Mouse (Mus musculus) right cerebral cortex, postnatal 14 days (tissue): ENCODE results near the gene Rbfox3.
"Not testable (repeated sequence)": the region's sequence is repeated elsewhere in the genome, so short reads cannot be mapped to it uniquely, and the experiment has no call there.

Experiments used
- DNase-seq: peaks from one replicate; pipeline ENCODE4 v3.0.0; 2022

The Rbfox3 gene

GRCm38 (mm10) chr11:118811404-118811803, 100.0 kb downstream of the Rbfox3 start:
- no peak for DNase-seq

- no peak for DNase-seq
These were observed 103.9 kb downstream of the Rbfox3 start for GRCm38 (mm10) chr11:118807511-118807910.

GRCm38 (mm10) chr11:118794856-118795602, 116.4 kb downstream of the Rbfox3 start:
- peak; percentile 45 for DNase-seq

- peak; percentile 74 for DNase-seq
These were observed 117.8 kb downstream of the Rbfox3 start for GRCm38 (mm10) chr11:118793639-118794021.

- DNase-seq: no peak
These were observed 118.3 kb downstream of the Rbfox3 start for GRCm38 (mm10) chr11:118792916-118793638.

- peak; percentile 46 for DNase-seq
These were observed 119.1 kb downstream of the Rbfox3 start for GRCm38 (mm10) chr11:118792163-118792915.

- no peak for DNase-seq
These were observed 120.0 kb downstream of the Rbfox3 start for GRCm38 (mm10) chr11:118791391-118791790.

GRCm38 (mm10) chr11:118788091-118788490, 123.3 kb downstream of the Rbfox3 start:
- DNase-seq: no peak

- no peak for DNase-seq
These were observed 128.7 kb downstream of the Rbfox3 start for GRCm38 (mm10) chr11:118782677-118783076.

GRCm38 (mm10) chr11:118775753-118776152, 135.6 kb downstream of the Rbfox3 start:
- DNase-seq: peak; percentile 57

GRCm38 (mm10) chr11:118774777-118775176, 136.6 kb downstream of the Rbfox3 start:
- DNase-seq: not testable (repeated sequence)

- peak; percentile 16 for DNase-seq
These were observed 138.3 kb downstream of the Rbfox3 start for GRCm38 (mm10) chr11:118773076-118773583.

GRCm38 (mm10) chr11:118771358-118771757, 140.0 kb downstream of the Rbfox3 start:
- DNase-seq: no peak

- no peak for DNase-seq
These were observed 140.6 kb downstream of the Rbfox3 start for GRCm38 (mm10) chr11:118770789-118771188.

GRCm38 (mm10) chr11:118769542-118769941, 141.9 kb downstream of the Rbfox3 start:
- no peak for DNase-seq

- DNase-seq: no peak
These were observed 143.0 kb downstream of the Rbfox3 start for GRCm38 (mm10) chr11:118768441-118768840.

- DNase-seq: no peak
These were observed 144.0 kb downstream of the Rbfox3 start for GRCm38 (mm10) chr11:118767411-118767810.

GRCm38 (mm10) chr11:118760296-118760988, 151.0 kb downstream of the Rbfox3 start:
- DNase-seq: peak; percentile 48

GRCm38 (mm10) chr11:118759228-118759627, 152.2 kb downstream of the Rbfox3 start:
- no peak for DNase-seq

GRCm38 (mm10) chr11:118758277-118758990, 153.0 kb downstream of the Rbfox3 start:
- DNase-seq: no peak

- DNase-seq: no peak
These were observed 153.9 kb downstream of the Rbfox3 start for GRCm38 (mm10) chr11:118757488-118757887.

- DNase-seq: no peak
These were observed 156.4 kb downstream of the Rbfox3 start for GRCm38 (mm10) chr11:118755003-118755402.
